Mouse (Mus musculus): ENCODE results near the gene Crebl2. TPM values are rescaled to one million over a fixed set of nuclear protein-coding genes. Genes with fewer than 3 reads are reported as not detected.
A peak's percentile ranks its signal among the peaks of the same experiment; 100 is the strongest.

Crebl2 gene
- polyA plus RNA-seq, 1 experiment from 2014 or later: 1.3 TPM

- Histone ChIP-seq H3K9me3 (replicated peaks; ENCODE audit: control insufficient read depth, low read length) (no peaks in the 10 kb centered on the region), H3K36me3 (ENCODE audit: control insufficient read depth, insufficient read depth, low read length) (no peaks in the 10 kb centered on the region), H3K27me3 (ENCODE audit: control insufficient read depth, insufficient read depth, low read length) (no peaks in the 10 kb centered on the region), H3K4me1 (ENCODE audit: control insufficient read depth, insufficient read depth, low read length) (peaks cover 10% of the 10 kb centered on the region), H3K4me2 (peak overlapping the region; percentile 76), H3K4me3 (ENCODE audit: low read depth, low read length) (peak overlapping the region; percentile 82), H3K9ac (ENCODE audit: low read depth, low read length) (peak overlapping the region; percentile 99), H3K27ac (ENCODE audit: low read depth, low read length) (no peak overlapping the region; the same call in 1 of the 2 replicates)
- WGBS (ENCODE audit: insufficient replicate concordance): 39% methylated on average over 21 of the region's 21 CpGs
- ATAC-seq (replicated peaks; ENCODE audit: insufficient number of reproducible peaks, low FRiP score, low TSS enrichment): no peak
These were observed 36.7 kb upstream of the Crebl2 start for GRCm38 (mm10) chr6:134793046-134793806.

GRCm38 (mm10) chr6:134793911-134794520, 35.9 kb upstream of the Crebl2 start:
- H3K4me1 ChIP-seq (ENCODE audit: control insufficient read depth, insufficient read depth, low read length): peaks cover 10% of the 10 kb centered on the region
- no peaks in the 10 kb centered on the region for H3K36me3 ChIP-seq (ENCODE audit: control insufficient read depth, insufficient read depth, low read length)
- 0 out of 2 replicates have a peak overlapping the region, but pooled peaks have one; percentile 10 for H3K27ac ChIP-seq (ENCODE audit: low read depth, low read length)
- 13% methylated on average over 21 of the region's 21 CpGs for WGBS (ENCODE audit: insufficient replicate concordance)
- ATAC-seq (replicated peaks; ENCODE audit: insufficient number of reproducible peaks, low FRiP score, low TSS enrichment): no peak
- peak overlapping the region; percentile 61 for H3K4me2 ChIP-seq
- peak overlapping the region; percentile 26 for H3K4me3 ChIP-seq (ENCODE audit: low read depth, low read length)
- H3K9ac ChIP-seq (ENCODE audit: low read depth, low read length): no peak overlapping the region
- no peaks in the 10 kb centered on the region for H3K9me3 ChIP-seq (replicated peaks; ENCODE audit: control insufficient read depth, low read length)
- H3K27me3 ChIP-seq (ENCODE audit: control insufficient read depth, insufficient read depth, low read length): no peaks in the 10 kb centered on the region

GRCm38 (mm10) chr6:134796297-134796696, 33.7 kb upstream of the Crebl2 start:
- H3K4me1 ChIP-seq (ENCODE audit: control insufficient read depth, insufficient read depth, low read length): peaks cover 2% of the 10 kb centered on the region; the same call in 1 of the 2 replicates
- ATAC-seq (replicated peaks; ENCODE audit: insufficient number of reproducible peaks, low FRiP score, low TSS enrichment): no peak
- H3K4me3 ChIP-seq (ENCODE audit: low read depth, low read length): no peak overlapping the region
- H3K9me3 ChIP-seq (replicated peaks; ENCODE audit: control insufficient read depth, low read length): no peaks in the 10 kb centered on the region
- 87% methylated on average over 10 of the region's 10 CpGs for WGBS (ENCODE audit: insufficient replicate concordance)
- H3K36me3 ChIP-seq (ENCODE audit: control insufficient read depth, insufficient read depth, low read length): no peaks in the 10 kb centered on the region
- no peak overlapping the region for H3K9ac ChIP-seq (ENCODE audit: low read depth, low read length)
- H3K27ac ChIP-seq (ENCODE audit: low read depth, low read length): no peak overlapping the region
- H3K4me2 ChIP-seq: no peak overlapping the region
- H3K27me3 ChIP-seq (ENCODE audit: control insufficient read depth, insufficient read depth, low read length): no peaks in the 10 kb centered on the region

GRCm38 (mm10) chr6:134801483-134801882, 28.5 kb upstream of the Crebl2 start:
- Histone ChIP-seq H3K27me3 (ENCODE audit: control insufficient read depth, insufficient read depth, low read length) (no peaks in the 10 kb centered on the region), H3K27ac (ENCODE audit: low read depth, low read length) (no peak overlapping the region), H3K4me1 (ENCODE audit: control insufficient read depth, insufficient read depth, low read length) (no peaks in the 10 kb centered on the region), H3K4me3 (ENCODE audit: low read depth, low read length) (no peak overlapping the region), H3K4me2 (no peak overlapping the region), H3K9ac (ENCODE audit: low read depth, low read length) (no peak overlapping the region), H3K36me3 (ENCODE audit: control insufficient read depth, insufficient read depth, low read length) (no peaks in the 10 kb centered on the region), H3K9me3 (replicated peaks; ENCODE audit: control insufficient read depth, low read length) (no peaks in the 10 kb centered on the region)
- ATAC-seq (replicated peaks; ENCODE audit: insufficient number of reproducible peaks, low FRiP score, low TSS enrichment): no peak
- 70% methylated on average over 1 of the region's 1 CpGs for WGBS (ENCODE audit: insufficient replicate concordance)

- Histone ChIP-seq H3K36me3 (ENCODE audit: control insufficient read depth, insufficient read depth, low read length) (no peaks in the 10 kb centered on the region), H3K27ac (ENCODE audit: low read depth, low read length) (no peak overlapping the region), H3K9me3 (replicated peaks; ENCODE audit: control insufficient read depth, low read length) (no peaks in the 10 kb centered on the region), H3K27me3 (ENCODE audit: control insufficient read depth, insufficient read depth, low read length) (no peaks in the 10 kb centered on the region), H3K4me3 (ENCODE audit: low read depth, low read length) (no peak overlapping the region), H3K9ac (ENCODE audit: low read depth, low read length) (no peak overlapping the region), H3K4me2 (no peak overlapping the region), H3K4me1 (ENCODE audit: control insufficient read depth, insufficient read depth, low read length) (no peaks in the 10 kb centered on the region)
- 72% methylated on average over 9 of the region's 9 CpGs for WGBS (ENCODE audit: insufficient replicate concordance)
- no peak for ATAC-seq (replicated peaks; ENCODE audit: insufficient number of reproducible peaks, low FRiP score, low TSS enrichment)
These were observed 27.3 kb upstream of the Crebl2 start for GRCm38 (mm10) chr6:134802641-134803043.

GRCm38 (mm10) chr6:134804736-134805277, 25.1 kb upstream of the Crebl2 start:
- H3K9ac ChIP-seq (ENCODE audit: low read depth, low read length): no peak overlapping the region
- no peak overlapping the region for H3K4me3 ChIP-seq (ENCODE audit: low read depth, low read length)
- WGBS (ENCODE audit: insufficient replicate concordance): 72% methylated on average over 5 of the region's 5 CpGs
- no peaks in the 10 kb centered on the region for H3K9me3 ChIP-seq (replicated peaks; ENCODE audit: control insufficient read depth, low read length)
- no peaks in the 10 kb centered on the region for H3K4me1 ChIP-seq (ENCODE audit: control insufficient read depth, insufficient read depth, low read length)
- H3K27ac ChIP-seq (ENCODE audit: low read depth, low read length): no peak overlapping the region
- H3K4me2 ChIP-seq: no peak overlapping the region
- no peaks in the 10 kb centered on the region for H3K27me3 ChIP-seq (ENCODE audit: control insufficient read depth, insufficient read depth, low read length)
- ATAC-seq (replicated peaks; ENCODE audit: insufficient number of reproducible peaks, low FRiP score, low TSS enrichment): no peak
- H3K36me3 ChIP-seq (ENCODE audit: control insufficient read depth, insufficient read depth, low read length): no peaks in the 10 kb centered on the region

- Histone ChIP-seq H3K9ac (ENCODE audit: low read depth, low read length) (no peak overlapping the region), H3K4me1 (ENCODE audit: control insufficient read depth, insufficient read depth, low read length) (no peaks in the 10 kb centered on the region), H3K9me3 (replicated peaks; ENCODE audit: control insufficient read depth, low read length) (no peaks in the 10 kb centered on the region), H3K27me3 (ENCODE audit: control insufficient read depth, insufficient read depth, low read length) (no peaks in the 10 kb centered on the region), H3K4me2 (no peak overlapping the region), H3K27ac (ENCODE audit: low read depth, low read length) (no peak overlapping the region), H3K4me3 (ENCODE audit: low read depth, low read length) (no peak overlapping the region), H3K36me3 (ENCODE audit: control insufficient read depth, insufficient read depth, low read length) (no peaks in the 10 kb centered on the region)
- no peak for ATAC-seq (replicated peaks; ENCODE audit: insufficient number of reproducible peaks, low FRiP score, low TSS enrichment)
- 77% methylated on average over 6 of the region's 6 CpGs for WGBS (ENCODE audit: insufficient replicate concordance)
These were observed 23.8 kb upstream of the Crebl2 start for GRCm38 (mm10) chr6:134806130-134806529.

- Histone ChIP-seq H3K4me1 (ENCODE audit: control insufficient read depth, insufficient read depth, low read length) (no peaks in the 10 kb centered on the region), H3K36me3 (ENCODE audit: control insufficient read depth, insufficient read depth, low read length) (no peaks in the 10 kb centered on the region), H3K4me2 (no peak overlapping the region), H3K27ac (ENCODE audit: low read depth, low read length) (no peak overlapping the region), H3K27me3 (ENCODE audit: control insufficient read depth, insufficient read depth, low read length) (no peaks in the 10 kb centered on the region), H3K4me3 (ENCODE audit: low read depth, low read length) (no peak overlapping the region), H3K9me3 (replicated peaks; ENCODE audit: control insufficient read depth, low read length) (no peaks in the 10 kb centered on the region), H3K9ac (ENCODE audit: low read depth, low read length) (no peak overlapping the region)
- ATAC-seq (replicated peaks; ENCODE audit: insufficient number of reproducible peaks, low FRiP score, low TSS enrichment): no peak
- WGBS (ENCODE audit: insufficient replicate concordance): 60% methylated on average over 2 of the region's 2 CpGs
These were observed 22.9 kb upstream of the Crebl2 start for GRCm38 (mm10) chr6:134807091-134807490.
